Mouse (Mus musculus) kidney, embryonic 15.5 days (tissue): Measurements from ENCODE around the gene Ptprg. TPM values are rescaled to one million over a fixed set of nuclear protein-coding genes. Genes with fewer than 3 reads are reported as not detected.
"Not testable (repeated sequence)": the region's sequence is repeated elsewhere in the genome, so short reads cannot be mapped to it uniquely, and the experiment has no call there.

ENCODE experiments used
- ATAC-seq: fragments of 200-750 bp; cut with Nextera tagmentation; replicated peaks from 2 replicates; pipeline ENCODE4 v1.8.0; 2017; ENCODE audit warnings: moderate TSS enrichment; ENCODE audit not compliant: low FRiP score
- H3K27ac ChIP-seq: fragments of 300-500 bp; sonication (generic); 2 replicates; pipeline ENCODE4 v1.5.1; 2015; ENCODE audit warnings: mild to moderate bottlenecking, inconsistent platforms
- H3K27me3 ChIP-seq: fragments of 300-500 bp; sonication (generic); 2 replicates; pipeline ENCODE4 v1.6.1; 2015; ENCODE audit warnings: inconsistent platforms
- H3K36me3 ChIP-seq: fragments of 300-500 bp; sonication (generic); 2 replicates; pipeline ENCODE4 v1.6.1; 2015; ENCODE audit warnings: inconsistent platforms
- H3K4me1 ChIP-seq: fragments of 300-500 bp; sonication (generic); 2 replicates; pipeline ENCODE4 v1.6.1; 2015; ENCODE audit warnings: inconsistent platforms
- H3K4me2 ChIP-seq: fragments of 300-500 bp; sonication (generic); 2 replicates; pipeline ENCODE4 v1.6.1; 2015; ENCODE audit warnings: moderate library complexity, mild to moderate bottlenecking, inconsistent platforms
- H3K4me3 ChIP-seq: fragments of 300-500 bp; sonication (generic); replicated peaks from 2 replicates; pipeline ENCODE4 v1.5.1; 2015; ENCODE audit warnings: mild to moderate bottlenecking, inconsistent platforms
- H3K9ac ChIP-seq: fragments of 300-500 bp; sonication (generic); 2 replicates; pipeline ENCODE4 v1.6.1; 2015; ENCODE audit warnings: mild to moderate bottlenecking, inconsistent platforms
- H3K9me3 ChIP-seq: fragments of 300-500 bp; sonication (generic); replicated peaks from 2 replicates; pipeline ENCODE4 v1.6.1; 2016; ENCODE audit warnings: inconsistent platforms
- WGBS: fragments of 180-500 bp; shearing (Covaris S2); methylation state at CpG from one replicate; pipeline ENCODE4 v1.1.7; 2015; ENCODE audit warnings: mixed read lengths; 5-methylcytosine and 5-hydroxymethylcytosine counted together
- polyA plus RNA-seq: library from polyadenylated mRNA; unstranded; fragments of >200 nt; fragmentation: Nextera tagmentation; extraction: Ambion mirVana; gene quantifications from 2 replicates; pipeline ENCODE4 v1.2.1, GENCODE M21; 2015

Gene Ptprg
- polyA plus RNA-seq, 1 experiment from 2014 or later = 40.4 TPM

- Histone ChIP-seq H3K9ac (no peak overlapping the region), H3K4me3 (no peak overlapping the region), H3K4me1 (peaks cover 3% of the 10 kb centered on the region; the same call in 1 of the 2 replicates), H3K27ac (no peak overlapping the region), H3K27me3 (no peaks in the 10 kb centered on the region), H3K4me2 (no peak overlapping the region), H3K36me3 (no peaks in the 10 kb centered on the region), H3K9me3 (no peaks in the 10 kb centered on the region)
- ATAC-seq = no peak
- WGBS = 84% methylated on average over 7 of the region's 7 CpGs
Measured at GRCm38 (mm10) chr14:12059149-12059548, 505.8 kb downstream of the Ptprg start.

- not testable (repeated sequence) for H3K9me3 ChIP-seq, ATAC-seq, H3K4me3 ChIP-seq, H3K27me3 ChIP-seq, H3K4me1 ChIP-seq, H3K9ac ChIP-seq, H3K36me3 ChIP-seq, H3K27ac ChIP-seq, H3K4me2 ChIP-seq
- 71% methylated on average over 2 of the region's 2 CpGs for WGBS
Measured at GRCm38 (mm10) chr14:12061313-12061712, 508.0 kb downstream of the Ptprg start.

- no peak overlapping the region for H3K27ac ChIP-seq
- no peaks in the 10 kb centered on the region for H3K9me3 ChIP-seq
- H3K27me3 ChIP-seq = no peaks in the 10 kb centered on the region
- 63% methylated on average over 7 of the region's 7 CpGs for WGBS
- ATAC-seq = no peak
- H3K4me2 ChIP-seq = no peak overlapping the region
- peaks cover 1% of the 10 kb centered on the region; the same call in 1 of the 2 replicates for H3K4me1 ChIP-seq
- no peaks in the 10 kb centered on the region for H3K36me3 ChIP-seq
- no peak overlapping the region for H3K9ac ChIP-seq
- H3K4me3 ChIP-seq = no peak overlapping the region
Measured at GRCm38 (mm10) chr14:12062628-12063360, 509.5 kb downstream of the Ptprg start.

- Histone ChIP-seq H3K4me1 (no peaks in the 10 kb centered on the region), H3K9ac (no peak overlapping the region), H3K36me3 (no peaks in the 10 kb centered on the region), H3K4me2 (no peak overlapping the region), H3K9me3 (no peaks in the 10 kb centered on the region), H3K4me3 (no peak overlapping the region), H3K27ac (no peak overlapping the region), H3K27me3 (no peaks in the 10 kb centered on the region)
- 71% methylated on average over 1 of the region's 1 CpGs for WGBS
- no peak for ATAC-seq
Measured at GRCm38 (mm10) chr14:12065001-12065400, 511.7 kb downstream of the Ptprg start.

- ATAC-seq = no peak
- no peaks in the 10 kb centered on the region for H3K9me3 ChIP-seq
- H3K9ac ChIP-seq = no peak overlapping the region
- H3K4me3 ChIP-seq = no peak overlapping the region
- peaks cover 3% of the 10 kb centered on the region; the same call in 1 of the 2 replicates for H3K4me1 ChIP-seq
- no peak overlapping the region for H3K4me2 ChIP-seq
- no peak overlapping the region for H3K27ac ChIP-seq
- no peaks in the 10 kb centered on the region for H3K27me3 ChIP-seq
- H3K36me3 ChIP-seq = no peaks in the 10 kb centered on the region
- 68% methylated on average over 2 of the region's 2 CpGs for WGBS
Measured at GRCm38 (mm10) chr14:12065736-12066135, 512.4 kb downstream of the Ptprg start.

GRCm38 (mm10) chr14:12069707-12070106, 516.4 kb downstream of the Ptprg start:
- Histone ChIP-seq H3K27me3 (no peaks in the 10 kb centered on the region), H3K36me3 (no peaks in the 10 kb centered on the region), H3K27ac (no peak overlapping the region), H3K9me3 (no peaks in the 10 kb centered on the region), H3K9ac (no peak overlapping the region), H3K4me2 (no peak overlapping the region), H3K4me1 (peaks cover 10% of the 10 kb centered on the region), H3K4me3 (no peak overlapping the region)
- ATAC-seq = no peak
- WGBS = 93% methylated on average over 12 of the region's 12 CpGs

- Histone ChIP-seq H3K4me1 (peaks cover 10% of the 10 kb centered on the region), H3K4me2 (no peak overlapping the region), H3K9me3 (no peaks in the 10 kb centered on the region), H3K9ac (no peak overlapping the region), H3K4me3 (no peak overlapping the region), H3K27ac (no peak overlapping the region), H3K36me3 (no peaks in the 10 kb centered on the region), H3K27me3 (no peaks in the 10 kb centered on the region)
- WGBS = 56% methylated on average over 1 of the region's 1 CpGs
- ATAC-seq = no peak
Measured at GRCm38 (mm10) chr14:12070361-12070760, 517.0 kb downstream of the Ptprg start.

GRCm38 (mm10) chr14:12070856-12071465, 517.6 kb downstream of the Ptprg start:
- H3K9ac ChIP-seq = no peak overlapping the region
- no peaks in the 10 kb centered on the region for H3K9me3 ChIP-seq
- 63% methylated on average over 7 of the region's 7 CpGs for WGBS
- H3K4me1 ChIP-seq = peaks cover 10% of the 10 kb centered on the region
- peak overlapping the region; percentile 24; the same call in 1 of the 2 replicates for H3K27ac ChIP-seq
- H3K27me3 ChIP-seq = no peaks in the 10 kb centered on the region
- no peak for ATAC-seq
- H3K36me3 ChIP-seq = no peaks in the 10 kb centered on the region
- no peak overlapping the region for H3K4me3 ChIP-seq
- H3K4me2 ChIP-seq = no peak overlapping the region

- peak overlapping the region; percentile 52 for H3K27ac ChIP-seq
- WGBS = 55% methylated on average over 7 of the region's 7 CpGs
- peaks cover 10% of the 10 kb centered on the region for H3K4me1 ChIP-seq
- no peak; the same call in 1 of the 2 replicates for ATAC-seq
- H3K4me3 ChIP-seq = no peak overlapping the region
- H3K27me3 ChIP-seq = no peaks in the 10 kb centered on the region
- no peaks in the 10 kb centered on the region for H3K9me3 ChIP-seq
- no peaks in the 10 kb centered on the region for H3K36me3 ChIP-seq
- H3K4me2 ChIP-seq = no peak overlapping the region
- H3K9ac ChIP-seq = no peak overlapping the region
Measured at GRCm38 (mm10) chr14:12072026-12072861, 518.9 kb downstream of the Ptprg start.

- WGBS = 61% methylated on average over 2 of the region's 2 CpGs
- peak; percentile 84 for ATAC-seq
- peak overlapping the region; percentile 52 for H3K27ac ChIP-seq
- no peaks in the 10 kb centered on the region for H3K9me3 ChIP-seq
- no peak overlapping the region for H3K4me3 ChIP-seq
- no peak overlapping the region for H3K9ac ChIP-seq
- no peak overlapping the region for H3K4me2 ChIP-seq
- peaks cover 10% of the 10 kb centered on the region for H3K4me1 ChIP-seq
- H3K36me3 ChIP-seq = no peaks in the 10 kb centered on the region
- H3K27me3 ChIP-seq = no peaks in the 10 kb centered on the region
Measured at GRCm38 (mm10) chr14:12073408-12074107, 520.2 kb downstream of the Ptprg start.

- peaks cover 29% of the 10 kb centered on the region for H3K4me1 ChIP-seq
- no peak overlapping the region for H3K9ac ChIP-seq
- H3K9me3 ChIP-seq = no peaks in the 10 kb centered on the region
- WGBS = 81% methylated on average over 7 of the region's 7 CpGs
- ATAC-seq = no peak
- no peaks in the 10 kb centered on the region for H3K36me3 ChIP-seq
- no peak overlapping the region for H3K4me2 ChIP-seq
- H3K4me3 ChIP-seq = no peak overlapping the region
- H3K27me3 ChIP-seq = no peaks in the 10 kb centered on the region
- H3K27ac ChIP-seq = no peak overlapping the region
Measured at GRCm38 (mm10) chr14:12077193-12077592, 523.9 kb downstream of the Ptprg start.
